Mouse (Mus musculus): Measurements from ENCODE around the gene 2010300C02Rik.

Gene 2010300C02Rik

DNA sequence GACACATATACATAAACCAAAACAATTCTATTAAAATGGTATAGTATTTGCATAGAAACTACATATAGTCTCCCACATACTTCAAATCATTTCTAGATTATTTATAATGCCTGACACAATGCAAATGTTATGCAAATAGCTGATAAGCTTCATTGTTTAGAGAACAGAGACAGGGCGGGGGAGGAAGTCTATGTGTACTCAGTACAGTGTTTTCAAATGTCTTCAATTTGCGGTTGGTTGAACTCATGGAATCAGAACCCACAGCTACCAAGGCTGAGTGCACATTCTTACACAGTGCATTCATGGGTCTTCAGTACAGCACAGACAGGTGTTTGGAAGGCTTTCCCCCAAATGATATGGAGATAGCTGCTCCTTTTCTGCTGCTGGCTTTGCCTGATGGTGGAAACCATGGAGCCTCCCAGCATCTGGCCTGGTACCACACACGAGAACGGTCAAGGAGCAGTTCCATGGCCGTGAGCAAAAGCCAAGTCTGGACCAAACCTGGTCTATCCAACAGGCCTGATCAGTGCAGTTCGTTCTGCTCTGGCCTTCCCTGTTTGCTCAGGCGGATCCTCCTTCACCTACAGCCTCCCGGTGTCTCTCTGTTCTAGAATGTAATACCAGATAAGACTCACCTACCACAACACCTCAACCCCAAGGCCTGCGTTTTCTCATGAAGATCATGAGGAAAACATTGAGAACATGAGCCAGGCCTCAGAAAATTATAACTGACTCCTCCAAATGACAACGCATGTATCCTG, 8.1 kb downstream of the 2010300C02Rik start:
- in situ Hi-C loops (cut with MseI, MboI) = no loop called here

DNA sequence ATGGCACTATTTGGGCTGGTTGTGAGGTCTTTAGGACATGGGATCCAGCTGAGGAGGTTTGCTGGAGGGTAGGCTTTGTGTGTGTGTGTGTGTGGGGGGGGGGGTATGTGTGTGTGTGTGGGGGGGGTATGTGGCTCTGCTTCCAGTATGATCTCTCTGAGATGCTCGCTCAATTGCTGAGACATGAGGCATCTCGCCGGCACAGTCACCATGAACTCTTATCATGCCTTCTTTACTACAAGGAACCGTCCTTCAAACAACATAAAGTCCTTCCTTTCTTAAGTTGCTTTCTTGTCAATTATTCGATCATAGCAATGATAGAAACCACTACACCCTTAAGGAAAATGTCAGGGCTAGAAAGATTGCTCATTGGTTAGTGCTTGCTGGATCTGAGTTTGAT, 8.8 kb downstream of the 2010300C02Rik start:
- in situ Hi-C loops (cut with MseI, MboI) = no loop called here

DNA sequence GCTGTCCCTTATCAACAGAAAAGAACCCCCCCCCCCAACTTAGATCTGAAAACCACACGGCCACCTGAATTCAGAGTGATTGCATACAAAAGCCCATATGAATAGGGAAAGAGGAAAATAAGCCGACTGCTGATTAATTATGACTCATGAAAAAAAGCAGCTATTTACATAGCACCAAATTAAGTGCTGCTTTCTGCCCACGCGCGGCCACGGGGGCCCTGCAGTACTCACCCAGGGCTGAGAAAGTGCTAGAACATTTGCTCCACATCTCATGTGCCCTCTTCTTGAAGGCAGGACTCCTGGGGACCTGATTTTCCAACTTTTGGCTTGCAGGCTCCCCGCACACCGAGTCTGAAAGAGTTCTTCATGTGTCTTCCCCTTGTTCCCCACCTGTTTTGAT, 10.1 kb downstream of the 2010300C02Rik start:
- in situ Hi-C loops (cut with MseI, MboI) = no loop called here

DNA sequence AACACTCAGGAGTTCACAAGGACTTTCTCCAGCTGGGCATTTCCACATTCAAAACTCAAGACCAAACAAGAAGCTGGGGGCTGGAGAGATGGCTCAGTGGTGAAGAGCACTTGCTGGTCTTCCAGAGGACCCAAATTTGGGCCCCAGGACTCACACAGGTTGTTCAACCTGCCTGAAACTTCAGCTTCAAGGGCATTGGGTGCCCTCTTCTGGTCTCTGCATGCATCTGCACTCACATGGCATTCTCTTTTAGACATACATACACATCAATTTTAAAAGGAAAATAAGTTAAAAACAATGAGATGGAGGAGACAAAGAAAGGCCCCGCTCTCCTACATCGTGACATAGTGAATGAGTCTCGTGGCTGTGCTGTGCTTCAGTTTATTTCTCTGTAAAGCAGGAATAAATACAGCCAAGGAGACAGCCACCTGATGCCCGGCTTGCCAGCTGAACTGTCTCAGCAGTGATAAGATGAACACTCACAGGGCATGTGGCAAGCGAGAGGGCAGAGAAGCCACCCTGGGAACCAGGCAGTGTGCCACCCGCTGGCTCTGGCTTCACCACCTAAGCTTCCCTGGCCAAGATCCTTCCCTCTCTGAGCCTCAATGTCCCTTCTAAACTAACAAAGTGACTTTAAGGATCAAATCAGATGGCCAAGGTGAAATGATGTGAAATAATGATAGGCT, 11.5 kb downstream of the 2010300C02Rik start:
- in situ Hi-C loops (cut with MseI, MboI) = no loop called here

DNA sequence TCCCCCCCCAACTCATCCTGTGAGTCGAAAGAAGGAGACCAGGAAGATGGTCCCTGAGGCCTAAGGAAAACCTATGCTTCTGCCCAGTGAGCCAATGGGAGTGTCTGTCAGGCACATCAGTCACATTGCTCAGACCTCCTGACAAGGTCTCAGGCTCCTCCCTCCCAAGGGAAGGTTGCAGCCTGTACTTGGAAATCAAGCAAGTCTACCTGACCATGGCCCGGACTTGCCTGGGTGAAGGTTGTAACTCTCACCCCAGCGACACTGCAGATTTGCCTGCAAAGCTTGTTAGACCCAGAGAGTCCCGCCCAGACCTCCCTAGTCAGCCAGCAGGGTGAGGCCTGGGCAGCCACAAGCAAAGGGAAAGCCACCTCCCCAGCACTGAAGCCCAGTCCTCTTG, 17.6 kb downstream of the 2010300C02Rik start:
- in situ Hi-C loops (cut with MseI, MboI) = no loop called here

DNA sequence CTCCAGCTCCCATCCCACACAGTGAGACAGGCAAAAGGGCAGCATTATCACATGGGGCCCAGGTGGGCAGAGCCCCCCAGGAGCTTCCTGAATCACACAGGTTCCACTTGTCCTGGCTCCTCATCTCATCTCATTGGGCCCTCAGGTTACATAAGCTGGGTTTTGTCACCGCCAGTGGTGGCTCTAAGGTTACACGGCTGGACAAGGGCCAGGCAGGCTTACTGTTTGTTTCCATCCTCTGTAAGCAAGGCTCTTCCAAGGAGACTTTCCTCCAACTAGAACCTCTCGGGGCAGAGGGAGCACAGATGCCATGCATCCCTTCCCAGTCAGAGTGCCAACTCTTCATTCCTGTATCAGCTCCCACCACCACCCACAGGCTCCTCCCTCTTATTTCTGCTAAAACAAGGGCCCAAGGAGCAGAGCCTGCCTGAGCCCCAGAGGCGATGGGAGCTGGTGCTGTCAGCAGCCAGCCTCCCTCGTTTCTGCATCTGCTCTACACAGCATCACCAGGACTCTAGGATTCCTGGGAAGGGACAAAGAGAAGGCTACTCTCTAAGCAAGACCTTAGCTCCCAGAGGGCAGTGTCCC, 20.9 kb downstream of the 2010300C02Rik start:
- in situ Hi-C loops (cut with MseI, MboI) = no loop called here

DNA sequence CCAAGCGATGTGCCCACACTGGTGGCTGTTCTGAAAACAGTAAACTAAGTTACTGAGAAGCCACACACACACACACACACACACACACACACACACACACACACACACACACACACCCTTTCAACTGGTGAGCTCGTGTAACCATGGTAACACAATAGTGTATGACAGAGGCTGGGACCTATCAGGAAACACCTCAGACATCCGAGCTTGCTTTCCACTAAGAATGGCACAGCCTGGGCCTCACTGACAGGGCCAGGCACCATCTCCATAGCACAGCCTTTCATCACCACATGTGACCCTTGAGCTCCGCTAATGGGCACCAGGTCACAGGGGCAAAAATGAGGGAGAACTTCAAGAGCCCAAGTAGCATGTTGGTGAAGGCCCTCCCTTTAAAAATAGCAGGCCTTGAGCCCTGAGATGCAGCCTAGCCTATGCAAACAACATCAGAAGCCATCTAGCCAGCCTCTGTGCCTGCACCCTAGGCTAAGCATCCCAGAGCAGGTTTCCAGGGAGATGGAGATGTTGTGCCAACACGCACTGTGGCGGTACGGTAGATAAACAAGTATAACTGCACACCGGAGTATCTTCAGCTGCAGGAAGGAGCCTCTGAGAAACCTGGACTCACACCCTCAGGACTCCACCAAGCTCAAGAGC, 21.6 kb downstream of the 2010300C02Rik start:
- in situ Hi-C loops (cut with MseI, MboI) = no loop called here

DNA sequence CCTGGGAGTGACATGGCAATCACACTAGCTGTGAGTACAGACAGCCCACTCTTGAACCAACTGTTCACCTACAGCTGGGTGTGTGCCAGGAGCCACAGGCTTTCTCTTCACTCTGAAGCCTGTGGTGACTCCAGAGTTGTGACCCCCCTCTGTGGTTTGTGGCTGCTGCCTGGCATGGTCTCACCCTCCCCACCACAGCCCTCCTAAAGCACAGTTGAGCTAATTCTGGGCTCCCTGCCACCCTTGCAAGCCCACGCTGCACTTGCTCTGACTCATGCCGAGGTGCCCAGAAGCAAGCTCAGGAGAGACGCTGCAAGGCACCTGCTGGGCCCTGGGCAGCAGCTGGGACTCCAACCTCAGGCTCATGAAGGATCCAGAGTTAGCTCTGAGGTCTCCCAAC, 23.0 kb downstream of the 2010300C02Rik start:
- in situ Hi-C loops (cut with MseI, MboI) = no loop called here

DNA sequence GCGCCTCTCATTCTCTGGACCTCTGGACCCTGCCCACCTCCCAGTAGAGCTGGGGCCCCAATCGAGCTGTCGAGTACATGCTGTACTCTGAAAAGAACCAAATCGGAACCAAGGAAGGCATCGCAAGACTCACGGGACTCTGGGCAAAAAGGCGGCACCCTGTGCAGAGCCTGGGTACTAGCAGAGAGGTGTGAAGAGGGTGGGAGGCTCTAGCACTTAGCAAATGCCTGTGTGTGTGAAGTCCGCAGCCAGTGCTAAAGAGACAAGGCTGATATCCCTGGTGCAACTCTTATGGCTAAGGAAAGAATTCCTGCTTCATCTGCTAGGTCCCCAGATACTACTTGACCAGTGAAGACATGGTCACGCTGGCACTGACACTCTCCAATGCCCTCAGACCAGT, 24.2 kb downstream of the 2010300C02Rik start:
- in situ Hi-C loops (cut with MseI, MboI) = no loop called here

DNA sequence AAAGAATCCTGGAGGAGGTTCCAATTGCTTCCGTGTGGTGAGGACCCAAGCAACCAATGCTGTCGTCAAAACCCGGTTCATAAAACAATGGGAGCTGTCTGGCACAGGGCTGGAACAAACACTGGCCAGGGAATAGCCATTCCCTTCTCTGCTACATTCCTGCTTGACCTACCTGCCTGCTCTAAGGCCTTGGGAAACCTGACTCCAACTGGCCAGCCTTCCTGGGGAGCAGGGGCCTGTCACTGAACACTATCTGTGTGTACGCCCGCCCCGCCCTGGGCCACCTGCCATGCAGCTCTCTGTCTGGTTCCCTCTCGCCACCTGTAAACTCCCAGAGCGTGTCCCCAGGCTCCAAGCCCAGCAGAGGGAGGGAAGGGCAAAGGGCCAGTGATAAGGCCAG, 25.5 kb downstream of the 2010300C02Rik start:
- in situ Hi-C loops (cut with MseI, MboI) = no loop called here

DNA sequence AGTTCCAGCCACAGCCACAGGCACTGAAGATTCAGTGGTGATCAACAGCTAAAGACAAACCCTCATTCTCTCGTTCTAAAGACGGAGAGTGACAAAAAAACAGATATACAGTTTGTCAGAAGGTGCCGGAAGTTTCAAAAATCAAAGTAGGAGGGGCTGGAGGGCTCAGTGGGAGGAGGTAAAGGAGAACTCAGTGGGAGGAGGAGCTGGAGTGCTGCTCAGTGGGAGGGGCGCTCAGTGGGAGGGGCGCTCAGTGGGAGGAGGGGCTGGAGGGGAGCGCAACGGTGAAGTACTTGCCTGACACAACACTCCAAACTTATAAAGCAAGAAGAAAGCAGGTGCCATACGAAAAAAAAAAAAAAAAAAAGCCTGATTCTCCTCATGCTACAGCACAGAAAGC, 28.7 kb downstream of the 2010300C02Rik start:
- in situ Hi-C loops (cut with MseI, MboI) = no loop called here

DNA sequence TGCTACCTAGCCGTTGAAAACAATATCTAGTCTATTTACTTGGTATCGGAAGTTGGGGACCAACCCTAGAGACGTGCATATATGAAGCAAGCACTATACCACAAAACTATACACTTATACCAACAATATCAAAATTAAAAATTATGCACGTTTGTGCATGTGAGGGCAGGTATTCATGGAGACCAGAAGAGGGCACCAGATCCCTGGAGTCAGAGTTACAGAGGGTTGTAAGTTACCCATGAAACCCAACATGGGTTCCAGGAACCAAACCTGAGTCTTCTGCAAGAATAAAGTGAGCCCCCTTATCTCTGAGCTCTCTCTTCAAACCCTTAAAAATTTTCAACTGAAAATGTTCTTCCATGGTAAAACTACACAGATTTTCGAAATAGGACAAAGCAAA, 29.2 kb downstream of the 2010300C02Rik start:
- in situ Hi-C loops (cut with MseI, MboI) = no loop called here

DNA sequence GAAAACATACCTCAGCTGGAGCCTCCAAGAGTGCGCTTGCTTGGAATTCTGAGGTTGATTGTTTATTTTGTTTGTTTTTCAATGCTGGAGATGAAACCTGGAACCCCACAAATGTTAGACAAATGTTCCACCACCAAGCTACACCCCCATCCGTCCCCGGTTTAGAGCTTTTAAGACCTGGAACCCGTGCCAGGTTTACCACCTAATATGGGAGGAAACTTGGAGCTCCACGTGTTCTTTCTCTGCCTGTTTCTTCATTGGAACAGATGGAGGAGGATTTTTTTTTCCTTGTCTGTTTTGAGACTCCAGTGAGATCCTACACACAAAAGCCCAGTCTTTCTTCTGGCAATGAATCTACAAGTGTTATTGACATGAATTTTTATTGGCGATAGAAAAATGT, 30.2 kb downstream of the 2010300C02Rik start:
- in situ Hi-C loops (cut with MseI, MboI) = loop anchor here in 1 of 2 experiments (10.0 kb wide), 1 partner anchor 175 kb away; the partner anchor contains the start of gene Tsga10

DNA sequence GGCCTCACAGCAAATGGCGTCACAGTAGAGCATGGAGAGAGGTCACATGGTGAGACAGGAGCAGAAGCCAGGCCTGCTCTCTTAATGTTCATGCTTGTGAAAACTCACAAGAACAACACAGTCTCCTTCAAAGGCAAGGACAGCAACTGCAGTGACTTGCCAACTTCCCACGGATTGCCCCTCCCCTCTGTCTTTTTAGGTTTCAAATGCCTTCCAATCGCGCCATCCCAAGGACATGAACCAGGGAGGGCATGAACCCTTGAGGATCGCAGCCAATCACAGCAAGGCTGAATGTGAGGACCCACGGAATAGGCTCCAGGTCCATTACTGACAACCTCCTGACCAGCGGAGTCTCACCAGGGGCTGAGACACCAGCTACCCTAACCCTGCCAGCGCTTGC, 31.5 kb downstream of the 2010300C02Rik start:
- in situ Hi-C loops (cut with MseI, MboI) = loop anchor here in 1 of 2 experiments (10.0 kb wide), 1 partner anchor 176 kb away; the partner anchor contains the start of gene Tsga10

DNA sequence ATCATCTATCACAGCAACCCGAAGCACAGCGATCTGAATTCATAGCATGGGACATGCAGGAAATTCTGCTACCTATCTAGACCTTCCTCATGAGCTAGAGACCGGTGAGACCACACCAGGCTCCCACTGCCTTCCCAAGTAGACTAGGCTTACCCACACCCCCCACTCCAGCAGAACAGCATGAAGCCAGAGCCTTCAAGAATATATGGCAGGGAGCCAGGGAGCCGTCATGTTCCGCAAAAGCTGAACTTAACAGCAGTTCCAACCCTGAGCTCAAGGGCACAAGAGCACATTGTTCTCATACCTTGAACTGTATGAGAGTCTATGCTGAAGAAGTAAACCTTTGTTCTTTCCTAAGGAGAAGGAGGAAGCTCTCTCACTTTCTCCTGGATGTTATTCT, 32.4 kb downstream of the 2010300C02Rik start:
- in situ Hi-C loops (cut with MseI, MboI) = loop anchor here in 1 of 2 experiments (10.0 kb wide), 1 partner anchor 177 kb away; the partner anchor contains the start of gene Tsga10

DNA sequence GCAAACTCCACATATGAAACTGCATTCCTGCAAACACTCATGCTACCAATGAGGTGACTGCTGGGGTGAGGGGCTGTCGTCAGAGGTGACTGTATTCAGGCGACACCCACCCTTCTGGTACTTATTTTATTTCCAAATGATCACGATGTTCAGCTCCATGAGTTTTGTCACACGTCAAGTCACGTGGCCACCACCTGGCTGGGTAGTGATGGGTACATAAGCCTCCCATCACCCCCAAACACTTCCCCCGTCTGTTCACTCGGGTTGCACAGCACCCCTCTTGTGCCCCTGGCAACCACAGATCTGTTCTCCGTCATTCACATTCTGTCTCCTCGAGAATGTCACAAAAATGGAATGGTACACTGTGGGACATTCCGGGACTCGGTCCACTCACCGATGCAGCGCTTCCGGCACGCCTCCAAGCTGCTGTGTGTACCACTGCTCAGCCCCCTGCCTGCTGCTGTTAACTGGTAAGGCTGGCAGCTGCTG, 32.9 kb downstream of the 2010300C02Rik start:
- in situ Hi-C loops (cut with MseI, MboI) = loop anchor here in 1 of 2 experiments (10.0 kb wide), 1 partner anchor 178 kb away; the partner anchor contains the start of gene Tsga10

DNA sequence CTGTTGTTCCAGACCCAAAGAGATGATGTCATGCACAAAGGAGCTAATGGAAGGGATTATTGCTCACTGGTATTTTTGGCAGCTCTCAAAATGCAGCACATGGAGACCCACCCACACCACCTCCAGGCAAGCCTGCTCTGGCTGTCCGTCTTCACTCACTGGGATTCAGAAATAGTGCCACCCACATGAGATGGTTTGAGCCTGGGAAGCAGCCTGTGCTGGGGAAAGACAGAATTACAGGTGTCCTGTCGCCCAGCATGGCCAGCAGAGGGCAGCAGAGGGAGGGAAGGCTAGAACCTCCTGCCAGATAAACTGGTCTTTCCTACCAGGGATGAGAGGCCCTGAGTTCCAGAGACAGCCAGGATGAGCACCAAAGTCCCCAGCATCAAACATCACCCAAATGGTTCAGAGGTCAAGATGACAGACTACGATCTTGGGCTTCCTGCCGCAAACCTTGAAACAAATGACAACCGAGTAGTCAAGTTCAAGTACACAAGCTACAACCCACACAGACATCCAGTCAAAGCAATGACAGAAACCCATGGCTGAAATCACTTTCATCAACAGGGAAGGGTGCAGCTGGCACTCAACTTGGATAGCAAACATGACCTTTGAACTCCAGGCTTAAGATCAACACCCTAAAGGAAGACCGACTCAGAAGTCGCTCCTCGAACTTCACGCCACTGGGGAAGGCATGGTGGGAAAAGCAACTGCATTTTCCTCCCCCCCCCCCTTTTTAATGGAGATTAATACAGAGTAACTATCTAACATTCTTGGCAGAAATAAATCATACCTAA, 41.4 kb downstream of the 2010300C02Rik start:
- in situ Hi-C loops (cut with MseI, MboI) = loop anchor here in 1 of 2 experiments (10.0 kb wide), 1 partner anchor 186 kb away; the partner anchor contains the start of gene Tsga10

DNA sequence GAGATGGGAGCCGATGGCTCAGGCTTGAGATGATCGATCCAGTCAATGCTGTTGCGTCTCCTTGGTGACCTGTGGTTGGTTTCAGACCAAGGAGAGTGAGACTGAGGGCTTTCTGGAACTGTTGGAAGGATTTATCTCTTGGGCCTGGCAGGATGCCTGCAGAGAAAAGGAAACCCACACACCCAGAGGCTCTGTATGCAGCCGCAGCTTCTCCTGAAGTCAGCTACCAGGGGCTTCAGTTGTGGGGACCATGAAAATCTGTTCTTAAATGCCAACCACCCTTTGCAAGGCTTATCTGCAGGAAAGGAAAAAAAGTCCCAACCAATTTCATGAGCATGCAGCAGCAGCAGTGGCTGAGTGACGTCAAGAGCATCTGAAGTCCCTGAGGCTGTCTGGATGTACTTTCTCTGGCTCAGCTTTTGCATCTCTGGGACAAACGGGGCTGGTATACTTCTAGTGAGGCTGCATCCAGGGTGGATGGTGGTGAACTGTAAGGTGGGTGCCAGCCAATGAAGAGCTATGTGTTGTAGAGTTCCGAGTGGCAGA, 42.8 kb downstream of the 2010300C02Rik start:
- in situ Hi-C loops (cut with MseI, MboI) = loop anchor here in 1 of 2 experiments (10.0 kb wide), 1 partner anchor 188 kb away; the partner anchor contains the start of gene Tsga10

DNA sequence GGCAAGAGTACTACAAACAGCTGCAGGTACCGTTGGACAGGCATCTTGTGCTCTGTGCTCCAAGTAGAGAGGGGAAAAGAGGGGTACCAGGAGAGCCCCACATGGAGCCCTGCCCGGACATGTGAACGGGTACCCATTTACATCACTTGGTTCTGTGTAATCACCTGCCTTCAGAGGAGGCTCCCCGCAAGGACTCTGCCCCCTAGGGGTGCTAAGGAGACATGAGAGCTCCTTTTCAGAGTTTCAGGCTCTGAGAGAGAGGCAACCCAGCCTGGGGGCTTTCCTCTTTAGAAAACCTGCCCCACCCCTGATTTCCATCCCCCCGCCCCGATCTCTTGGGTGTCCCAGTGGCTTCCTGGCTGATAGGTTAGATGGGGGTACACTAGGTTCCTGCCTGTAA, 44.4 kb downstream of the 2010300C02Rik start:
- in situ Hi-C loops (cut with MseI, MboI) = loop anchor here in 1 of 2 experiments (10.0 kb wide), 1 partner anchor 189 kb away; the partner anchor contains the start of gene Tsga10

DNA sequence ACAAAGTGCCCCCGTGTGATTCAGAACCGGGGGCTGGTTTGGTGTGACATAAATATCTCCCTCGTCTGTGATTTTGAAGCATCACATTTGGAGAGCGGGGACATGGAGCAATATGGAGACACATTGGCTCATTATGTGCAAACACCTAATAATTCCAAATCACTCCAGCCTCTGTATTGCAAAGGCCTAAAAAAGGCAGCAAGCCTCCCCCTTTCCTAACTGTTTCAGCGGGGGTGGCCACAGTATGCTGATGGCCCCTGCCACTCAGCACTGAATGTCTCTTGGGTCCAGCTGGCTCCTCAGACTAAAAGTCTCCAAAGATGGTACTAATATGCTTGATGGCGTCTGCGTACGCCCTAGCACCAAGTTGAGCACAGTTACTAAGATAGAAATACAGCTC, 45.6 kb downstream of the 2010300C02Rik start:
- in situ Hi-C loops (cut with MseI, MboI) = loop anchor here in 1 of 2 experiments (10.0 kb wide), 1 partner anchor 191 kb away; the partner anchor contains the start of gene Tsga10

Data from mouse trophoblast stem cell (cell line).